Mouse (Mus musculus): Measurements from ENCODE around the gene Fxyd4. TPM values are rescaled to one million over a fixed set of nuclear protein-coding genes. Genes with fewer than 3 reads are reported as not detected.

Gene Fxyd4
- total and polyA plus RNA-seq, 3 experiments = 0.22 TPM; not detected in 2

DNA sequence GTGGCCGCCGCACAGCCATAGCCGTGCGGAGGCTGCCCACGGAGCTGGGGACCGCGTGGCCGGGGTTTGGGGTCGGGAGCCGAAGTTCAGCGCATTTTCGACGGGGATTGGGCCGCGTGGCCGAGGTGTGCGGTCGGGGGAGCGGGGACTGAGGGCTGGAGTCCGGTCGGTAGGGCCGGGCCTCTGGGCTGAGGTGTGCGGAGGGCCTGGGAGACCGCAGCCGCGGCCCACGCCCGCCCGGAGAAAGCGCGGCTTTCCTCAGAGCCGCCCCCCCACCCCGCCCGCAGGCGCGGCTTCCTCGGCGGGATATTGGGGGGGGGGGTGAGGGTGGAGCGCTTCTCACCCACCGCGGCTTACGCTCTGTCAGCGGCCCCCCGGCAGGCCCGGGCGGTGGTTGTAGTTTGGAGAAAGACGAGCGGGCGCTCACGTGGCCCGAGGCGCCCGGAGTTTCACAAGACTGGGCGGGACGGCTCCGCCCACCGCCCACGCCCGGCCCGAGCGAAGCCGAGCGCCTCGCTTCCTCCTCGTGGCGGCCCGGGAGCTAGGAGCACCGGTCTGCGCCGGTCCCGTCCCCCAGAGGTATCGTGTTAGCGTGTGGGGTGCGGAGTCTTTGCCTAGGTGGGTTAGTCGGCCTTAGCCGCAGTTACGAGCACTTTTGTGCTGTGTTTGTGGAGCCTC lies 30.1 kb downstream of the Fxyd4 start (continued):
- TF ChIP-seq POLR2AphosphoS2 (IDR thresholded peaks at IDR 0.05; ENCODE audit: low read length) (no peak; the same call in 1 of the 2 replicates), EP300 (IDR thresholded peaks at IDR 0.05; ENCODE audit: low read depth in 1 of 2, low read length in 2 of 2) (no peak), ZC3H11A (IDR thresholded peaks at IDR 0.05; ENCODE audit: low read depth, low read length) (no peak)

DNA sequence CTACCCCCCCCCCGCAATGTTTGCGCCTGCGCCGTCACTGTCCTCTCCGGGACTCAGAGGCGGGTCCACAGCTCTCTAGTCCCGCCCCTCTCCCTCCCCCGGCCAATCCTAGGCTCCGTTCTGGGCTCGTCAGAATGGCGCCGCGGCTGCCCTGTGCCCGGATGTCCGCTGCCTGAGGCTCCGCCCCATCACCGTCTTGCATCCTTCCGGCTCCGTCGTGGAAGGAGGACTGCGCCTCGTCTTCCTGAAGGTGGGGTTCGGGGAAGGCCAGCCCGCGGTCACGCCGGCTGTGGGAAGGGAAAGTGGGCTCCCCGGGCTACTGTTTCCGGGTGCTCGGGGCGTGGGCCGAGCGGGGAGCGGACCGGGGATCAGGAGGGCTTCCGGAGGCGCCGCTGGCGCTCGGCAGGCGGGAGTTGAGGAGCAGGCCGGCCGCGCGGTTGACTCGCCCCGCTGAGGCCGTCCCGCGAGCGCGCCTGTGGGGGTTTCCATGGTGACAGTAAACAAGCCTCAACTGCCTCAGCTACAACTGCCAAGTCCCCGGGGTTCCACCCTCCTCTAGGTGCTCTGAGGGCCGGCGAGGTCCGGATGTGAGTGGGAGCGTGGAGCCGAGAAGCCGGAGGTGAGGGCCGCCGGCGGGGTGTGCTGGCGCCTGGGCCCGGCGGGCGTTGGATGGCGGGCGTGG lies 30.8 kb downstream of the Fxyd4 start:
- no peaks in the 10 kb centered on the region for H3K9me3 ChIP-seq (replicated peaks; ENCODE audit: insufficient read depth, low read length)
- peak overlapping the region; percentile 80 for H3K27ac ChIP-seq (ENCODE audit: control insufficient read depth, low read depth, low read length)
- no peaks in the 10 kb centered on the region for H3K27me3 ChIP-seq (ENCODE audit: control insufficient read depth in 1 of 2, insufficient read depth in 2 of 2, low read length in 2 of 2)
- peak; percentile 97 for DNase-seq (ENCODE audit: low read depth, low spot score)
- peaks cover 82% of the 10 kb centered on the region for H3K79me2 ChIP-seq (ENCODE audit: control insufficient read depth, insufficient read depth, low read length, poor library complexity)
- H3K36me3 ChIP-seq (ENCODE audit: control insufficient read depth in 1 of 2, insufficient read depth in 2 of 2, low read length in 2 of 2) = peaks cover 13 to 33% of the 10 kb centered on the region in 2 experiments
- peak overlapping the region; percentile 97 to 99 for H3K4me3 ChIP-seq (ENCODE audit: control insufficient read depth in 1 of 2, insufficient read depth in 1 of 2, low read depth in 2 of 2, low read length in 2 of 2)
- H3K9ac ChIP-seq (ENCODE audit: control insufficient read depth, low read depth, low read length, poor library complexity, severe bottlenecking) = peak overlapping the region; percentile 92
- TF ChIP-seq RAD21 (IDR thresholded peaks at IDR 0.05; ENCODE audit: low read depth, low read length) = no peak
- no peak for TF ChIP-seq UBTF (IDR thresholded peaks at IDR 0.05; ENCODE audit: borderline replicate concordance, insufficient read depth, low read depth, low read length)
- peak; percentile 93 for TF ChIP-seq POLR2AphosphoS2 (IDR thresholded peaks at IDR 0.05; ENCODE audit: low read length)
- TF ChIP-seq MAZ (IDR thresholded peaks at IDR 0.05; ENCODE audit: low read depth, low read length) = peak; percentile 13; the same call in 1 of the 2 replicates
- TF ChIP-seq ELF1 (IDR thresholded peaks at IDR 0.05; ENCODE audit: low read depth, low read length) = peak; percentile 84
- peak; percentile 79; the same call in 1 of the 2 replicates for TF ChIP-seq SIN3A (IDR thresholded peaks at IDR 0.05; ENCODE audit: low read length)
- TF ChIP-seq E2F4 (IDR thresholded peaks at IDR 0.05; ENCODE audit: borderline replicate concordance, low read depth, low read length) = no peak
- no peak; the same call in 1 of the 2 replicates for TF ChIP-seq TBP (IDR thresholded peaks at IDR 0.05; ENCODE audit: low read depth, low read length)
- TF ChIP-seq CTCF (IDR thresholded peaks at IDR 0.05 in 2 of 3, conservative IDR thresholded peaks at IDR 0.05 in 1 of 3; ENCODE audit: control insufficient read depth in 1 of 3, insufficient read depth in 1 of 3, low read depth in 2 of 3, low read length in 3 of 3, poor library complexity in 1 of 3, severe bottlenecking in 1 of 3) = no peak
- peak; percentile 88 for TF ChIP-seq HCFC1 (IDR thresholded peaks at IDR 0.05; ENCODE audit: low read depth, low read length)
- TF ChIP-seq RCOR1 (IDR thresholded peaks at IDR 0.05; ENCODE audit: low read depth, low read length) = 0 out of 2 replicates have a peak, but pooled peaks have one; percentile 21
- TF ChIP-seq EP300 (IDR thresholded peaks at IDR 0.05; ENCODE audit: low read depth in 1 of 2, low read length in 2 of 2) = peak in 1 of 2 experiments; percentile 38; a peak in 1 of 4 replicates
- TF ChIP-seq BHLHE40 (IDR thresholded peaks at IDR 0.05; ENCODE audit: borderline replicate concordance, low read depth, low read length) = 0 out of 2 replicates have a peak, but pooled peaks have one; percentile 43
- TF ChIP-seq MYC (IDR thresholded peaks at IDR 0.05; ENCODE audit: low read depth, low read length) = no peak
- TF ChIP-seq ZNF384 (IDR thresholded peaks at IDR 0.05; ENCODE audit: low read depth, low read length) = no peak
- TF ChIP-seq ETS1 (IDR thresholded peaks at IDR 0.05; ENCODE audit: low read depth, low read length) = 0 out of 2 replicates have a peak, but pooled peaks have one; percentile 20
- peak; percentile 33; the same call in 1 of the 2 replicates for TF ChIP-seq TCF12 (IDR thresholded peaks at IDR 0.05; ENCODE audit: low read depth, low read length)
- TF ChIP-seq CHD2 (IDR thresholded peaks at IDR 0.05; ENCODE audit: low read length) = no peak
- TF ChIP-seq NRF1 (IDR thresholded peaks at IDR 0.05; ENCODE audit: insufficient read depth, low read depth, low read length, poor library complexity, severe bottlenecking) = peak; percentile 61
- 0 out of 2 replicates have a peak, but pooled peaks have one; percentile 44 for TF ChIP-seq USF1 (IDR thresholded peaks at IDR 0.05; ENCODE audit: low read depth, low read length)
- TF ChIP-seq MXI1 (IDR thresholded peaks at IDR 0.05; ENCODE audit: low read depth, low read length) = no peak; the same call in 1 of the 2 replicates
- TF ChIP-seq NELFE (IDR thresholded peaks at IDR 0.05; ENCODE audit: low read depth, low read length) = peak; percentile 95
- 0 out of 2 replicates have a peak, but pooled peaks have one; percentile 14 for TF ChIP-seq SMC3 (IDR thresholded peaks at IDR 0.05; ENCODE audit: low read depth, low read length)
- no peak for TF ChIP-seq ZC3H11A (IDR thresholded peaks at IDR 0.05; ENCODE audit: low read depth, low read length)
- peak; percentile 61; the same call in 1 of the 2 replicates for TF ChIP-seq MAX (IDR thresholded peaks at IDR 0.05; ENCODE audit: low read length)
- TF ChIP-seq MEF2A (IDR thresholded peaks at IDR 0.05; ENCODE audit: extremely low read depth, insufficient replicate concordance, low read depth, low read length, poor library complexity, severe bottlenecking) = 0 out of 2 replicates have a peak, but pooled peaks have one; percentile 17
- no peak for TF ChIP-seq POLR2AphosphoS5 (IDR thresholded peaks at IDR 0.05; ENCODE audit: borderline replicate concordance, low read depth, low read length)
- peak; percentile 55; the same call in 1 of the 2 replicates for TF ChIP-seq MYB (IDR thresholded peaks at IDR 0.05; ENCODE audit: low read depth, low read length)
- peak; percentile 85 for TF ChIP-seq ZMIZ1 (IDR thresholded peaks at IDR 0.05; ENCODE audit: low read depth, low read length)
- peak; percentile 63; the same call in 1 of the 2 replicates for TF ChIP-seq KAT2A (conservative IDR thresholded peaks at IDR 0.05; ENCODE audit: low read depth, low read length)
- peak; percentile 79 to 80 for TF ChIP-seq POLR2A (IDR thresholded peaks at IDR 0.05; ENCODE audit: control insufficient read depth in 1 of 2, insufficient read depth in 1 of 2, low read depth in 1 of 2, low read length in 2 of 2, poor library complexity in 1 of 2)
- peaks cover 18 to 19% of the 10 kb centered on the region in 2 experiments for H3K4me1 ChIP-seq (ENCODE audit: control insufficient read depth in 1 of 2, insufficient read depth in 2 of 2, low read length in 2 of 2)
